Mouse (Mus musculus): ENCODE results near the gene Gm10401. TPM values are rescaled to one million over a fixed set of nuclear protein-coding genes. Genes with fewer than 3 reads are reported as not detected.

The Gm10401 gene
- polyA plus RNA-seq, 1 experiment from 2014 or later = 9.2 TPM

DNA sequence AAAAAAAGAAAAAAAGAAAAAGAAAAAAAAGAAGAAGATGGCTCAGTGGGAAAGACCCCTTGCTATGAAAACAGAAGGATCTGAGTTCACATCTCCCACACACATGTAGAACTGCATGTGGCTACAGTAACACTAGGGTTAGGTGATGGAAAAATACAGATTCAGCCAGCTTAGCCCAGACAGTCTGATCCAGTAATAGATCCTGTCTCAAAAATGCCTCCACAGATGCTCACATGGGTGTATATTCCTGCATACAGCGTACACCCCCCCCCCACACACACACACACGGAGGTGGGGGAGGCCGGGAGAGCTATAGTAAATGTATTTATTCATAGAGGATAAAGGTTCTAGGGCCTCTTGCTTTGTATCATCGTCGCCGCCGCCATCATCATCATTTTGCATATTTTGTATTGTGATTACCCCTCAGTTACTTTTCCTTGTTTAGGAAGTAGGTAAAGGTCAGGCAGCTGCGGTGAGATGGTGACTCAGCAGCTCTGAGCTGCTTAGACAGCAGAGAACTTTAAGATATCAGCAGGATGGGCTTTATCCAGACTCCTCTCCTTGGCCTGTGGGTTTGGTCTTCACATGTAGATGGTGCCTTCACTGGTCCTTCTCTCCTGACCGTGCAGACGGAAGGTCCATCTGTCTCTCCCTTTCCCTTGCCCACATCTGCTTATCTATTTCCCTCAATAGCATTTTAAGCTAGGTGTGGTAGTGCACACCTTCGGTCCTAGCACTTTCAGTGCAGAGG lies 29.2 kb downstream of the Gm10401 start:
- no peak for ATAC-seq (replicated peaks; ENCODE audit: extremely low read depth, insufficient read depth, low FRiP score)
- Histone ChIP-seq H3K4me2 (ENCODE audit: low read depth, low read length) (no peak overlapping the region), H3K9ac (ENCODE audit: low read length) (no peak overlapping the region), H3K4me3 (ENCODE audit: low read length) (no peak overlapping the region), H3K36me3 (ENCODE audit: control insufficient read depth, insufficient read depth) (no peaks in the 10 kb centered on the region), H3K9me3 (replicated peaks; ENCODE audit: control insufficient read depth, low read length) (no peaks in the 10 kb centered on the region), H3K27me3 (ENCODE audit: control insufficient read depth, insufficient read depth, low read length) (no peaks in the 10 kb centered on the region), H3K4me1 (ENCODE audit: control insufficient read depth, insufficient read depth, low read length) (peaks cover 52% of the 10 kb centered on the region), H3K27ac (ENCODE audit: low read length) (no peak overlapping the region)
- WGBS = 83% methylated on average over 11 of the region's 11 CpGs

DNA sequence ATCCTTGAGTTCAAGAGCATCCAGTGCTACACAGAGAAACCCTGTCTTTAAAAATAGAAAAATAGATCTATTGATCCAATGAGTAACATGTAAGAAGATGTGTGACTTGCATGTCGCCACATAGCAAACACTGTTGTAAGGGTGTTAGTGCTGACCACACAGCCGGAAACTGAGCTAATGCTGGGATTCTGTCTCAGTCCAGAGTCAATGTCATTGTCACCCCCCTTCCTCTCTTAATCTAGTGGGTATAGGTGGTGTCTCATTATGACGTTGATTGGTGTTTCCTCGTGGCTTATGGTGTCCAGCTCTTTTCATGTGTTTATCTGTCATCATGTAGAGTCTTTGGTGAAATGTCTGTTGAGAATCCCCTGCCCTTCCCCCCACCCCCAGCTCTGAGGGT lies 31.9 kb downstream of the Gm10401 start:
- Histone ChIP-seq H3K4me3 (ENCODE audit: low read length) (no peak overlapping the region), H3K9ac (ENCODE audit: low read length) (no peak overlapping the region), H3K27me3 (ENCODE audit: control insufficient read depth, insufficient read depth, low read length) (no peaks in the 10 kb centered on the region), H3K4me1 (ENCODE audit: control insufficient read depth, insufficient read depth, low read length) (peaks cover 35% of the 10 kb centered on the region), H3K9me3 (replicated peaks; ENCODE audit: control insufficient read depth, low read length) (no peaks in the 10 kb centered on the region), H3K27ac (ENCODE audit: low read length) (no peak overlapping the region), H3K4me2 (ENCODE audit: low read depth, low read length) (no peak overlapping the region), H3K36me3 (ENCODE audit: control insufficient read depth, insufficient read depth) (peaks cover 5% of the 10 kb centered on the region; the same call in 1 of the 2 replicates)
- 42% methylated on average over 4 of the region's 4 CpGs for WGBS
- ATAC-seq (replicated peaks; ENCODE audit: extremely low read depth, insufficient read depth, low FRiP score) = no peak

DNA sequence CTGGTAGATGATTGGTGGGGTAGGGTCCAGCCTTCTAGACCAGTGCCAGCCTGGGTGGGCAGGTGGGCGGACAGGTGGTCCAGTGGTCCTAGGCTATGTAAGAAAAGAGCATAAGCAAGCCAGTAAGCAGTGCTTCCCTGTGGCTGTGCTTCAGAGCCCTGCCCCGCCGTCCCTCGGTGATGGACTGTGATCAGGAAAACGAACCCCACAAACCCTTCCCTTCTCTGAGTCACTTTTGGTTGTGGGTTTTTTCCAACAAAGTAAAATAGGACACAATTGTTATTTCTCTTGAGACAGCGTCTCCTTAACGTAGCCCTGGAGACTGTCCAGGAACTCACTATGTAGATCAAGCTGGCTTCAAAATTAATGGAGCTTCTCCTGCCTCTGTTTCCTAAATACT lies 34.7 kb downstream of the Gm10401 start:
- Histone ChIP-seq H3K4me1 (ENCODE audit: control insufficient read depth, insufficient read depth, low read length) (peaks cover 30% of the 10 kb centered on the region), H3K4me2 (ENCODE audit: low read depth, low read length) (no peak overlapping the region), H3K36me3 (ENCODE audit: control insufficient read depth, insufficient read depth) (peaks cover 5% of the 10 kb centered on the region; the same call in 1 of the 2 replicates), H3K27ac (ENCODE audit: low read length) (no peak overlapping the region), H3K9ac (ENCODE audit: low read length) (no peak overlapping the region), H3K9me3 (replicated peaks; ENCODE audit: control insufficient read depth, low read length) (no peaks in the 10 kb centered on the region), H3K4me3 (ENCODE audit: low read length) (no peak overlapping the region), H3K27me3 (ENCODE audit: control insufficient read depth, insufficient read depth, low read length) (no peaks in the 10 kb centered on the region)
- 86% methylated on average over 7 of the region's 7 CpGs for WGBS
- no peak for ATAC-seq (replicated peaks; ENCODE audit: extremely low read depth, insufficient read depth, low FRiP score)

DNA sequence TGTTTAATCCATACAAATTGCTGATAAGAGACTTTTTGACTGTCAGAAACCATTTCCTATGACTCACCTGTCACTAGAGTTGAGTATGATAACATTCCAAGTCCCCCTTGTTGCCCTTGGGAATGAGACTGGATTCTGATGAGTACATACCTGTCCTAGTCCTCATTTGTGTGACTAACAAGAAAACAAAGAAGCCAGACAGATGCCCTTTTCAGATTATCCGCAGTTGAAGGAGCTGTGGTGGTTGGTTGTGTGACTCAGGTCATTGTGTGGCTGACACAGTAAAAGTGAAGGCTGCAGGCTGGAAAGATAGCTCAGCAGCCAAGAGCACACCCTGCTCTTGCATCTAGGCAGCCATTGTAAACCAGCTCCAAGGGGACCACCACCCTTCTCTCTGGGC lies 35.5 kb downstream of the Gm10401 start:
- no peaks in the 10 kb centered on the region for H3K9me3 ChIP-seq (replicated peaks; ENCODE audit: control insufficient read depth, low read length)
- no peak overlapping the region for H3K4me2 ChIP-seq (ENCODE audit: low read depth, low read length)
- ATAC-seq (replicated peaks; ENCODE audit: extremely low read depth, insufficient read depth, low FRiP score) = no peak
- no peak overlapping the region for H3K4me3 ChIP-seq (ENCODE audit: low read length)
- no peaks in the 10 kb centered on the region for H3K27me3 ChIP-seq (ENCODE audit: control insufficient read depth, insufficient read depth, low read length)
- WGBS = 85% methylated on average over 1 of the region's 1 CpGs
- H3K27ac ChIP-seq (ENCODE audit: low read length) = no peak overlapping the region
- H3K9ac ChIP-seq (ENCODE audit: low read length) = no peak overlapping the region
- peaks cover 22% of the 10 kb centered on the region for H3K4me1 ChIP-seq (ENCODE audit: control insufficient read depth, insufficient read depth, low read length)
- peaks cover 5% of the 10 kb centered on the region; the same call in 1 of the 2 replicates for H3K36me3 ChIP-seq (ENCODE audit: control insufficient read depth, insufficient read depth)

DNA sequence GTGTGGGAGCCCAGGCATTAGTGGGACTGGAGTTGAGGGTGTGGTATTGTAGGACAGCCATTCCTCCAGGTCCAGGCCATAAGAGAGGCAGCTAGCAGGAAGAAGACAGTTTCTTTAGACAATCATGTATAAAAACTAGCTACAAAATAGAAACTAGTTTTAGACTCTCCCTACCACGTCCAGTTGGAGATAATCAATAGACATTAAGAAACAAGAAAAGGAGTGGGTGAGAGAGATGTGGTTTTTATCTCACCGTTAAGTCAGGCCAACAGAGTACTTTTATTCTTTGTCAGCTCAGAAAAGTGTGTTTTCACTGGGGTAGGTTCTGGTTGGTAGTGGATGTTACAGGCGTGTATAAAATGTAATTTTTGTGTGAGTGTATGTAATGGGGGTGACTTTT lies 37.1 kb downstream of the Gm10401 start:
- no peaks in the 10 kb centered on the region for H3K9me3 ChIP-seq (replicated peaks; ENCODE audit: control insufficient read depth, low read length)
- WGBS = 85% methylated on average over 3 of the region's 3 CpGs
- H3K4me1 ChIP-seq (ENCODE audit: control insufficient read depth, insufficient read depth, low read length) = peaks cover 16% of the 10 kb centered on the region
- ATAC-seq (replicated peaks; ENCODE audit: extremely low read depth, insufficient read depth, low FRiP score) = no peak
- H3K9ac ChIP-seq (ENCODE audit: low read length) = no peak overlapping the region
- peaks cover 5% of the 10 kb centered on the region; the same call in 1 of the 2 replicates for H3K36me3 ChIP-seq (ENCODE audit: control insufficient read depth, insufficient read depth)
- no peak overlapping the region for H3K27ac ChIP-seq (ENCODE audit: low read length)
- H3K27me3 ChIP-seq (ENCODE audit: control insufficient read depth, insufficient read depth, low read length) = no peaks in the 10 kb centered on the region
- H3K4me2 ChIP-seq (ENCODE audit: low read depth, low read length) = no peak overlapping the region
- no peak overlapping the region for H3K4me3 ChIP-seq (ENCODE audit: low read length)

DNA sequence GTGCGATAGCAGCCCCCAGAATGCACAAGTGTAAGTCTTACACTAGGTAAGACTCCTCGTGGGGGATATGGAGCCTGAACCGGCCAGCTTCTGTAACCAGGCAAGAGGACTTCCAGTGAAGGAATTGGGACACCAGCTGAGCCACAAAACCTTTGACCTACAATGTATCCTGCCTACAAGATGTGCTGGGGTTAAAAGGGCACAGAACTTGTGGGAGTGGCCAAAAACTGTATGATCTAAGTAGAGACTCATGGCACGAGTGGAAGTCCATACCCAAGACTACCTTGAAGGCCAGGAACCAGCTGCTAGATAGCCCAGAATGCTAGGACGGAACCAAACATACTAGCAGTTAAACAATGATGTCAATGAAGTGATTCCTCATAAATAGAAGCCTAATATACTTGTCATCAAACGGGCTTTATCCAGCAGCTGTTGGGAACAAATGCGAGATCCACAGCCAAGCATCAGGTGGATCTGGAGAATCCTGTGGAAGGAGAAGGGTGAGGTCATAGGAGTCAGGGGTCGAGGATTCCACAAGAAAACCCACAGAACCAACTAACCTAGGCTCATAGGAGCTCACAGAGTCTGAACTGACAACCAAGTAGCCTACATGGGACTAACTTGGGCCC lies 37.9 kb downstream of the Gm10401 start:
- Histone ChIP-seq H3K36me3 (ENCODE audit: control insufficient read depth, insufficient read depth) (peaks cover 5% of the 10 kb centered on the region; the same call in 1 of the 2 replicates), H3K27me3 (ENCODE audit: control insufficient read depth, insufficient read depth, low read length) (no peaks in the 10 kb centered on the region), H3K9me3 (replicated peaks; ENCODE audit: control insufficient read depth, low read length) (no peaks in the 10 kb centered on the region), H3K4me3 (ENCODE audit: low read length) (no peak overlapping the region), H3K4me2 (ENCODE audit: low read depth, low read length) (no peak overlapping the region), H3K4me1 (ENCODE audit: control insufficient read depth, insufficient read depth, low read length) (peaks cover 16% of the 10 kb centered on the region), H3K9ac (ENCODE audit: low read length) (no peak overlapping the region), H3K27ac (ENCODE audit: low read length) (no peak overlapping the region)
- WGBS = 84% methylated on average over 8 of the region's 8 CpGs
- no peak for ATAC-seq (replicated peaks; ENCODE audit: extremely low read depth, insufficient read depth, low FRiP score)

DNA sequence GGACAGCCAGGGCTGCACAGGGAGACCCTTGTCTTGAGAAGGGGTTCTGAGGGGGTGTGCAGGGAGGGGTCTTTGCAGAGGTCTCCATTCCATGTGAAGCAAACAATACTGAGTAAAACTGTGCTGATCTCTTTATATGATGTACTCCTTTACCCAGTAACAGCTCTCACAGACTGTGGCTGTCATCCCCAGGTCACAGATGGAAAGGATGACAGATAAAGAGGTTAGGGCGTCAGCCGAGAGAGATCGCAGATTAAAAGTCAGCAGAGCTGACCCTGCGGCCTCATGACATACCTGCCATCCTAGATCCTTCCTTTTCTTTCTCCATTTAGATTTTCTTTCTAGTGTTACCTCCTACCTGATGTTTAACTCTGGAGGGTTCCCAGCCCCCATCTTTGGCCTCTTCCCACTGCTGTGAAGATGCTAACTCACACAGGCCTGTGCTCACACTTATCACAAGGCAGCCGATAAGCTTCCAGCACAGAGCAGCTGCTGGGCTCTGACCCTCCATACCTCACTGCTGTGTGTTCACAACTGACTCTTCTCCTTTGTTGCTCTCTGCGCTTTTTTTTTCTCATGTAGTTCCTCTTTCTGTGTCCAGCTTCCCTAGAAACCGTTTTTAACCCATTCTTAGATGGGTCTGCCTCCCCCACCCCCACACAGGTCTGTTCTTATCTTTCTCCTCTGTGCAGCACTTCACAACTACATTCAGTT lies 39.4 kb downstream of the Gm10401 start:
- H3K27ac ChIP-seq (ENCODE audit: low read length) = no peak overlapping the region
- no peak overlapping the region for H3K9ac ChIP-seq (ENCODE audit: low read length)
- H3K27me3 ChIP-seq (ENCODE audit: control insufficient read depth, insufficient read depth, low read length) = no peaks in the 10 kb centered on the region
- no peak overlapping the region for H3K4me2 ChIP-seq (ENCODE audit: low read depth, low read length)
- H3K4me1 ChIP-seq (ENCODE audit: control insufficient read depth, insufficient read depth, low read length) = peaks cover 27% of the 10 kb centered on the region
- 26% methylated on average over 7 of the region's 7 CpGs for WGBS
- no peak overlapping the region for H3K4me3 ChIP-seq (ENCODE audit: low read length)
- no peaks in the 10 kb centered on the region for H3K9me3 ChIP-seq (replicated peaks; ENCODE audit: control insufficient read depth, low read length)
- ATAC-seq (replicated peaks; ENCODE audit: extremely low read depth, insufficient read depth, low FRiP score) = peak; percentile 45; the same call in 1 of the 2 replicates
- H3K36me3 ChIP-seq (ENCODE audit: control insufficient read depth, insufficient read depth) = peaks cover 5% of the 10 kb centered on the region; the same call in 1 of the 2 replicates

DNA sequence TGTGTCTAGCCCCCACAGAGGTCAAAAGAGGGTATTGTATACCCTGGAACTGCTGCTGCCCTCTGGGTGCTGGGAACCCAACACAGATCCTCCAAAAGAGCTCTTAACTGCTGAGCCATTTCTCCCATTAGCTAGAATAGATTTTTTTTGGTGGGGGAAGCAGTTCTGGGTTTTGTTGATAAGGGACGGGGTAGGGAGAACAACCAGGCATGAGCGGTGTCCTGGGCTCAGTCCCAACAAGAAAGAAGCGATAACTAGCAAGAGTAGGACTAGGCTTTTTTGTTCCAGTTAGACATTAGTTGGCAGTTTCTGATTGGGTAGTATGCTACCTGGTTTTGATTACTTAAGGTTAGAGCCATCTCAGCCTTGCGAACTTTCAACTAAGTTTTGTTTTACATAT lies 40.9 kb downstream of the Gm10401 start:
- Histone ChIP-seq H3K9ac (ENCODE audit: low read length) (no peak overlapping the region), H3K27me3 (ENCODE audit: control insufficient read depth, insufficient read depth, low read length) (no peaks in the 10 kb centered on the region), H3K9me3 (replicated peaks; ENCODE audit: control insufficient read depth, low read length) (no peaks in the 10 kb centered on the region), H3K4me3 (ENCODE audit: low read length) (no peak overlapping the region), H3K4me2 (ENCODE audit: low read depth, low read length) (no peak overlapping the region), H3K4me1 (ENCODE audit: control insufficient read depth, insufficient read depth, low read length) (peaks cover 37% of the 10 kb centered on the region), H3K36me3 (ENCODE audit: control insufficient read depth, insufficient read depth) (peaks cover 5% of the 10 kb centered on the region; the same call in 1 of the 2 replicates), H3K27ac (ENCODE audit: low read length) (no peak overlapping the region)
- 78% methylated on average over 4 of the region's 4 CpGs for WGBS
- no peak for ATAC-seq (replicated peaks; ENCODE audit: extremely low read depth, insufficient read depth, low FRiP score)

DNA sequence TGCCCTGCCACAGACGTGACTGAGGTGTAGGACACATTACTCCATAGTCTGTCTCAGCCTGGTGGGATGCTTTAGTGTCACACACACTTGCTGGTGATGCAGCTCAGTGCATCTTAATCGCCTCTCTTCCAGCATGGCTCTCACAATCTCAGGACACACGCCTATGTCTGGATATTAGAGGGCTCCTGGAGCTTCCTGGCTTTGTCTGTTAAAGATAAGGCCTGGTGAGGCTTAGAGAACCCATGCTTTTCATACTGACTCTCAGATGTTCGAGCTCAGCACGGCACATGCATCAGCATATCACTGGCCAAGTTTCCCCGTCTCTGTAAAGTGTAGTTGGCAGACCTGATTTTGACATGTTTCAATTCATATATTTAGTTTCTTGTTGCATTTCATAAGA lies 42.7 kb downstream of the Gm10401 start:
- Histone ChIP-seq H3K4me2 (ENCODE audit: low read depth, low read length) (no peak overlapping the region), H3K4me1 (ENCODE audit: control insufficient read depth, insufficient read depth, low read length) (peaks cover 43% of the 10 kb centered on the region)

More for the DNA sequence above, 42.7 kb downstream of the Gm10401 start:
- Histone ChIP-seq H3K9ac (ENCODE audit: low read length) (no peak overlapping the region), H3K27me3 (ENCODE audit: control insufficient read depth, insufficient read depth, low read length) (no peaks in the 10 kb centered on the region), H3K27ac (ENCODE audit: low read length) (no peak overlapping the region; the same call in 1 of the 2 replicates), H3K36me3 (ENCODE audit: control insufficient read depth, insufficient read depth) (no peaks in the 10 kb centered on the region), H3K4me3 (ENCODE audit: low read length) (no peak overlapping the region), H3K9me3 (replicated peaks; ENCODE audit: control insufficient read depth, low read length) (no peaks in the 10 kb centered on the region)
- WGBS = 37% methylated on average over 6 of the region's 6 CpGs
- no peak for ATAC-seq (replicated peaks; ENCODE audit: extremely low read depth, insufficient read depth, low FRiP score)
